ENCODE assay signal across 8 mouse cellular contexts in genomic region chr1:151705723-151706396, GRCm38 (mm10). TPM values are rescaled to one million over a fixed set of nuclear protein-coding genes. Genes with fewer than 3 reads are reported as not detected.
DNase-seq lines count a peak whose midpoint lies in the region; ATAC-seq lines count a peak whose summit lies in the region.

No protein-coding gene starts in this region.

- H3K27ac ChIP-seq in lung, embryonic 15.5 days = no peak overlapping the region

- WGBS in lung, embryonic 15.5 days = 26% methylated on average over 11 of the region's 11 CpGs

- H3K27me3 ChIP-seq in lung, embryonic 15.5 days = peaks cover 5% of the 10 kb centered on the region; the same call in 1 of the 2 replicates

- peak; percentile 91 for ATAC-seq in frontal cortex, adult (ENCODE audit: low TSS enrichment)
- peak; percentile 70 to 74 for ATAC-seq in hematopoietic stem cell, adult 5-6 weeks (replicated peaks in 1 of 2; ENCODE audit: insufficient read depth in 1 of 2, low FRiP score in 2 of 2, low TSS enrichment in 1 of 2, low read depth in 1 of 2, poor library complexity in 2 of 2, severe bottlenecking in 2 of 2)
- ATAC-seq in lung, embryonic 15.5 days (ENCODE audit: borderline replicate concordance, extremely low read depth, low FRiP score, low TSS enrichment) = peak; percentile 19; the same call in 1 of the 2 replicates

- no peak overlapping the region for H3K4me3 ChIP-seq in lung, embryonic 15.5 days

- H3K36me3 ChIP-seq in lung, embryonic 15.5 days = no peaks in the 10 kb centered on the region

- H3K4me1 ChIP-seq in lung, embryonic 15.5 days = peaks cover 27% of the 10 kb centered on the region

- no peak overlapping the region for H3K9ac ChIP-seq in lung, embryonic 15.5 days

- peak; percentile 97 for DNase-seq in NIH3T3 (ENCODE audit: low read depth)
- peak; percentile 87 for DNase-seq in cerebellum, adult 9-10 months
- DNase-seq in layer of hippocampus, adult 8-10 months (ENCODE audit: low spot score in 2 of 2) = peak; percentile 71 to 89
- DNase-seq in ovary, postnatal 14 days (ENCODE audit: low spot score) = peak; percentile 93
- peak; percentile 63 for DNase-seq in thymus, postnatal 0 days (ENCODE audit: low spot score)

- no peaks in the 10 kb centered on the region for H3K9me3 ChIP-seq in lung, embryonic 15.5 days

- H3K4me2 ChIP-seq in lung, embryonic 15.5 days = no peak overlapping the region

RNA-seq across cellular contexts. Expression of gene Edem3, which starts 49.3 kb away (rescaled TPM):
- 37.6 and 40.8 TPM in 2 replicates for total RNA-seq in hematopoietic stem cell, adult 5-6 weeks (2017)
- 10 to 100 TPM; 35.0 to 40.3 (median 36.6) TPM for total RNA-seq in layer of hippocampus, adult 8-10 months (2022)
- polyA plus RNA-seq in lung, embryonic 15.5 days (2015; fragmentation: Nextera tagmentation; extraction: Ambion mirVana) = 15.2 and 15.9 TPM in 2 replicates
- polyA plus RNA-seq in thymus, postnatal 0 days (2015; fragmentation: Nextera tagmentation; extraction: Ambion mirVana) = 5.5 and 6.4 TPM in 2 replicates

Comparison
In these comparisons a context has a peak if more than half of its experiments do, and no peak if none do; other contexts are left out.
1. ATAC-seq: peak in every context shown above with its lines; median percentile 91 in frontal cortex, adult; 72 in hematopoietic stem cell, adult 5-6 weeks; 19 in lung, embryonic 15.5 days.